Mouse (Mus musculus): ENCODE results near the gene Schip1.

GRCm38 (mm10) chr3:68623036-68623435 lies 558.4 kb downstream of the Schip1 start:
- no peak for TF ChIP-seq CTCF (IDR thresholded peaks at IDR 0.05; ENCODE audit: control insufficient read depth, insufficient read depth, low read length)
- no peak for TF ChIP-seq POLR2A (IDR thresholded peaks at IDR 0.05; ENCODE audit: borderline replicate concordance, control insufficient read depth, low read depth, low read length)

Data from bone marrow, adult 2 months (tissue).